Mouse (Mus musculus): Measurements from ENCODE around the gene Zcchc7. TPM values are rescaled to one million over a fixed set of nuclear protein-coding genes. Genes with fewer than 3 reads are reported as not detected.

Zcchc7 gene
- total and polyA plus RNA-seq, 2 experiments from 2014 or later = 18.9 to 31.6 TPM

DNA sequence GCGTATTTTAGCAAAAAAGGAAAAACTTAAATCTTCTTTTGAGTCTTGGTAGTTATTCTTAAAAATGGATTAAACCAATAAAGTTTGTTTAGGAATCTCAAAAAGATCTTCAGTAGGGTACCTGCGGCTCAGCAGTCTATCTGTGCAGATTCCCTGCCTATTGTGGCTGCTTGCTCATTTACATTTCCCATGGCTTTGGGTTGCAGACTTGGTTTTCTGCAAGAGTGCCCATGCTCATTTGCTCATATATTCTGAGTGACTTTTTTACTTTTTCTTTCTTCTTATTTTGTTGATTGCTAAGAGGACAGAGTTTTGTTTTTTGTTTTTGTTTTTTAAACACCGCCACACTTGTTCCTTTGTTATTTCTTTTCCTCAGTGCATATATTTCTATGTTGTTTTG lies 19.2 kb downstream of the Zcchc7 start:
- TF ChIP-seq CTCF (IDR thresholded peaks at IDR 0.05; ENCODE audit: low read depth) = no peak

DNA sequence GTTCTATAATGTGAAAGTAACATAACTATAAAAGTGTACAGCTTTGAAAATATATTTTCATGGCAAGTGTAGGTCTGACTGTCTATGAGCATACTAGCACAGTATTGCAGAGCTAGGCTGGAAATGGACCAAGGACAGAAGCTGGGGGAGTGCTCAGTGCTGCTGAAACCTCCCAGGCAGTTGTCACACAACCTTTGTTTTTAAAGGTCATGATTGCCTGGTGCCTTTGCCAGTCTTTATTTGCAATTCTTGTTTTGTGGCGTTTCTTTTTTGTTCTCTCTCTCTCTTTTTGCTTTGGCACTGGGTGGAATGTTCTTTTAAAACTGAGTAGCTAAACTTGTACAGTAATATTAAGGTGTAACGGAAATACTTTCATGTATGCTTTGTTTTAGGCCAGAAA lies 21.0 kb downstream of the Zcchc7 start:
- DNase-seq (ENCODE audit: low spot score) = no peak
- no peak overlapping the region for H3K9ac ChIP-seq (replicated peaks; ENCODE audit: low read length)

More for the DNA sequence above, 19.2 kb downstream of the Zcchc7 start:
- Histone ChIP-seq H3K4me1 (ENCODE audit: insufficient read depth, low read length) (no peaks in the 10 kb centered on the region), H3K9ac (replicated peaks; ENCODE audit: low read length) (no peak overlapping the region), H3K36me3 (ENCODE audit: insufficient read depth, low read length) (no peaks in the 10 kb centered on the region), H3K27ac (no peak overlapping the region), H3K27me3 (ENCODE audit: insufficient read depth, low read length) (no peaks in the 10 kb centered on the region), H3K4me3 (ENCODE audit: low read length) (no peak overlapping the region), H3K9me3 (ENCODE audit: low read length) (no peaks in the 10 kb centered on the region), H3K4me2 (ENCODE audit: low read depth, low read length) (no peak overlapping the region)
- no peak for DNase-seq (ENCODE audit: low spot score)
- WGBS = 69% methylated on average over 3 of the region's 3 CpGs
- no peak for ATAC-seq

DNA sequence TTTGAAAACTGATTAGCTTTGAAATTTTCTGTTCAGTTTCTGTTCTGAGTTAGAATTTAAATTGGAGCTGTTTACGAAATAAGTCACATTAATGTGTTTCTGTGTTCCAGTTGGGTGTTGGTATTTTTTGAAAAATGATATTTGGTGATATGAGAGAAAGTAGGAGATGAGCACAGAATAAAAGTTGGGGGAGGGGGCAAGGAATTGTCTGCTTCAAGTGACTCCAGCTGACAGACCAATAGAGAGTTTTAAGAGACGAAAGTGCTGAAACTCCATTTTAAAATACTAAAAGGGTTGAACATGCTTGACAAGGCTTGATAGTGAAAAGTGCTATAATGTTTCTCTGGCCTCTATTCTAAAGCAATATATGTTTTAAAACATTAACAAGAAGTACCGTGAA lies 21.4 kb downstream of the Zcchc7 start:
- no peak for TF ChIP-seq CTCF (IDR thresholded peaks at IDR 0.05; ENCODE audit: low read depth)
- Histone ChIP-seq H3K4me2 (ENCODE audit: low read depth, low read length) (no peak overlapping the region), H3K27me3 (ENCODE audit: insufficient read depth, low read length) (no peaks in the 10 kb centered on the region), H3K4me3 (ENCODE audit: low read length) (no peak overlapping the region), H3K36me3 (ENCODE audit: insufficient read depth, low read length) (no peaks in the 10 kb centered on the region), H3K9me3 (ENCODE audit: low read length) (no peaks in the 10 kb centered on the region), H3K27ac (no peak overlapping the region), H3K4me1 (ENCODE audit: insufficient read depth, low read length) (no peaks in the 10 kb centered on the region), H3K9ac (replicated peaks; ENCODE audit: low read length) (no peak overlapping the region)
- WGBS = 79% methylated on average over 3 of the region's 3 CpGs
- ATAC-seq = no peak
- DNase-seq (ENCODE audit: low spot score) = no peak

More for the DNA sequence above, 21.0 kb downstream of the Zcchc7 start:
- Histone ChIP-seq H3K4me2 (ENCODE audit: low read depth, low read length) (no peak overlapping the region), H3K9me3 (ENCODE audit: low read length) (no peaks in the 10 kb centered on the region), H3K27me3 (ENCODE audit: insufficient read depth, low read length) (no peaks in the 10 kb centered on the region), H3K27ac (no peak overlapping the region), H3K36me3 (ENCODE audit: insufficient read depth, low read length) (no peaks in the 10 kb centered on the region), H3K4me1 (ENCODE audit: insufficient read depth, low read length) (no peaks in the 10 kb centered on the region), H3K4me3 (ENCODE audit: low read length) (no peak overlapping the region)
- TF ChIP-seq CTCF (IDR thresholded peaks at IDR 0.05; ENCODE audit: low read depth) = no peak
- no peak for ATAC-seq
- WGBS = 57% methylated on average over 2 of the region's 2 CpGs

DNA sequence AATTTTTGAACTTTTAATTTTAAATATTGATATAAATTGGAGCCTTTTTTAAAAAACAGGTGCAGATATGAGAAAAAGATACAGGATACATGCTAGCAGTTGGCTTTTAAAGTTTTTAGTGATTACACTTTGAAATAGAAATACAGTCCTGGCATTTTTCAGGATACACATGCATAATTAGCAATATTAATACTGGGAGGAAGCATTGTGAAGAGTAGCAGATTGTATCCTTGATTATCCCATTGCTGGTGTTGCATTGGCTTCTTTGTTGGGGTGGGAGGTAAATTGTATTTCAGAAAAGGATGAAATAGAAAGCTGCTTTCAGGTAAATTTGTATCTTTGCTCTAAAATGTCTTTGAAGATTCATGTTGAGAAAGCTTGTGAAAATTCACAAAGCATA lies 22.0 kb downstream of the Zcchc7 start:
- no peak for TF ChIP-seq CTCF (IDR thresholded peaks at IDR 0.05; ENCODE audit: low read depth)
- Histone ChIP-seq H3K9me3 (ENCODE audit: low read length) (no peaks in the 10 kb centered on the region), H3K36me3 (ENCODE audit: insufficient read depth, low read length) (no peaks in the 10 kb centered on the region), H3K4me1 (ENCODE audit: insufficient read depth, low read length) (no peaks in the 10 kb centered on the region), H3K9ac (replicated peaks; ENCODE audit: low read length) (no peak overlapping the region), H3K27ac (no peak overlapping the region), H3K4me3 (ENCODE audit: low read length) (no peak overlapping the region), H3K4me2 (ENCODE audit: low read depth, low read length) (no peak overlapping the region), H3K27me3 (ENCODE audit: insufficient read depth, low read length) (no peaks in the 10 kb centered on the region)
- ATAC-seq (no peak), DNase-seq (ENCODE audit: low spot score) (no peak)

DNA sequence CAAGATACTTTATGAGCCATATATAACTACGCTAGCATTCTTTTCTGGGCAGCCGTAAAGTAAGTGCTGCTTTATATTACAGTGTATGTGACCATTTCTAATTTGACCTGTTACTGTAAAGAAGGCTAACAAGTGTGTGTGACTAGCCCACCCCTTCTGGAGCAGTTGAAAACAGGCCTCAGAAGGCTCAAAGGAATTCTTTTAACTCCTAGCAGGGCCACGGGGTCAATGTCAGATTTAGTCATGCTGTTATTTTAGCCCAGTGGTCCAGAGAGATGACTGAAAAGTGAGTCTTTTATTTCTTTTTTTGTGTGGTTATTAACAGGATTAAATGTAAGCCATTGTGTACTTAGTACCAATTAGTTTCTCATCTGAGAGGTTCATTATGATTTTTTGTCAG lies 22.6 kb downstream of the Zcchc7 start:
- Histone ChIP-seq H3K36me3 (ENCODE audit: insufficient read depth, low read length) (no peaks in the 10 kb centered on the region), H3K4me3 (ENCODE audit: low read length) (no peak overlapping the region), H3K9me3 (ENCODE audit: low read length) (no peaks in the 10 kb centered on the region), H3K4me2 (ENCODE audit: low read depth, low read length) (no peak overlapping the region), H3K27ac (no peak overlapping the region), H3K9ac (replicated peaks; ENCODE audit: low read length) (no peak overlapping the region), H3K27me3 (ENCODE audit: insufficient read depth, low read length) (no peaks in the 10 kb centered on the region), H3K4me1 (ENCODE audit: insufficient read depth, low read length) (no peaks in the 10 kb centered on the region)
- TF ChIP-seq CTCF (IDR thresholded peaks at IDR 0.05; ENCODE audit: low read depth) = no peak
- ATAC-seq = no peak
- 49% methylated on average over 3 of the region's 3 CpGs for WGBS
- no peak for DNase-seq (ENCODE audit: low spot score)

DNA sequence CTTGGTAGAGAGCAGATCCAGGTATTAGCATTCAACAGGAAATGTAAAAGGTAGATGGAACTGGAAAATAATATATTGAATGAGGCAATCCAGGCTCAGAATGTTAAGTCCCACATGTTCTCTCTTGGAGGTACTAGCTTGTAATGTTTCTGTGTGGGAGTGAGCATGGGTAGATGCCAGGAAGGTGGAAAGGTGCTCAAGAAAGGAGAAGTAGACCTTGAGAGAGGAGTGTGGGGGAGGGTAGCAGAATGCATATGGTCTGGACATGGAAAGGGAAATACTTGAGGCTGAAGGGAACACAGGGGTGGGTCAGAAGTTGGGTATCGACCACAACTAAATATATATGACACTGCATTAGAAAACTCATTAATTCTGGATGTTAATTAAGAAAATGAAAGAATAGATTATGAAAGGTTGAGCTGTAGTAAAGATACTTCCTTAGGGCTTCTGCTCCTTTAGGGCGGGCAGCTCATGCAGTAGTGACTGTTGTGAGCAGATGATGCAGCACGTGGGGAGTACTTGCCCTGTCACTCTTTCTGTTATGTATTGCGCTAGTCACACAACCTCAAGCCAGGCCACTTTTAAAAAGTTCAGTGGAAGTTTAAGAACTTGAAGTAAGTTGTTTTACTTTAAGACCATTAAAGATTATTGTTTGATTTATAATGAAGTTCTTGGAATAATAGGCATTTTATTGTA lies 24.9 kb downstream of the Zcchc7 start:
- no peak for ATAC-seq
- DNase-seq (ENCODE audit: low spot score) = no peak
- Histone ChIP-seq H3K27me3 (ENCODE audit: insufficient read depth, low read length) (no peaks in the 10 kb centered on the region), H3K4me3 (ENCODE audit: low read length) (no peak overlapping the region), H3K9me3 (ENCODE audit: low read length) (no peaks in the 10 kb centered on the region), H3K4me2 (ENCODE audit: low read depth, low read length) (no peak overlapping the region), H3K27ac (no peak overlapping the region), H3K9ac (replicated peaks; ENCODE audit: low read length) (no peak overlapping the region), H3K36me3 (ENCODE audit: insufficient read depth, low read length) (no peaks in the 10 kb centered on the region), H3K4me1 (ENCODE audit: insufficient read depth, low read length) (no peaks in the 10 kb centered on the region)
- TF ChIP-seq CTCF (IDR thresholded peaks at IDR 0.05; ENCODE audit: low read depth) = no peak
- WGBS = 66% methylated on average over 4 of the region's 4 CpGs

DNA sequence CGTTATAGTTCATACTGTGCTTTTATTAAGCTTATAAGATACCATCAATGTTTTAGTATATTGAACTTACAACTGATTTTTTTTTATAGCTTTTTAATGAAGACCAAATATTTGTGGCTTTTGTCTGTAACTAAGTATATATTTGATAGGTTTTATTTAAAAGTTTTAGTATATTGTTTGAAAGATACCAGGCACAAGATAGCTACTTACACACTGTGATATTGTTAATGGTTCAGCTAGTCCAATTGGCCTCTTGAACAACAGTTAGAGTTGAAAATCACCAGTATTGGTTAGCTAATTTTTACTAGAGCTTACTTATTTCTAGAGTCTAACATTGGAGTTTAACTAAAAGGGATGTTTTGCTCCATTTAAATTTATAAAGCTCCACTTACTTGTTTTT lies 25.8 kb downstream of the Zcchc7 start:
- Histone ChIP-seq H3K9me3 (ENCODE audit: low read length) (no peaks in the 10 kb centered on the region), H3K9ac (replicated peaks; ENCODE audit: low read length) (no peak overlapping the region), H3K27me3 (ENCODE audit: insufficient read depth, low read length) (no peaks in the 10 kb centered on the region), H3K4me3 (ENCODE audit: low read length) (no peak overlapping the region), H3K4me2 (ENCODE audit: low read depth, low read length) (no peak overlapping the region), H3K27ac (no peak overlapping the region), H3K4me1 (ENCODE audit: insufficient read depth, low read length) (no peaks in the 10 kb centered on the region), H3K36me3 (ENCODE audit: insufficient read depth, low read length) (no peaks in the 10 kb centered on the region)
- ATAC-seq (no peak), DNase-seq (ENCODE audit: low spot score) (no peak)
- TF ChIP-seq CTCF (IDR thresholded peaks at IDR 0.05; ENCODE audit: low read depth) = no peak
- WGBS = 82% methylated on average over 1 of the region's 1 CpGs

All from hindbrain, postnatal 0 days (tissue).